Mouse (Mus musculus) heart, adult 18-20 months (tissue): ENCODE data around the gene Sdr39u1. TPM values are rescaled to one million over a fixed set of nuclear protein-coding genes. Genes with fewer than 3 reads are reported as not detected.

Experiments
- DNase-seq, 2 experiments: peaks; one replicate each; pipeline ENCODE4 v3.0.0; 2021 to 2022; ENCODE audit warnings: mixed read lengths in 1 of 2
- total RNA-seq, 2 experiments: library from RNA; stranded (reverse); gene quantifications; 2 replicates each; pipeline ENCODE4 v1.2.3; 2021

Gene Sdr39u1
- total RNA-seq, 2 experiments from 2014 or later: 119 to 138 TPM

GRCm38 (mm10) chr14:55855101-55855561 is 45.0 kb downstream of the Sdr39u1 start:
- DNase-seq: peak; percentile 52 to 64

DNA sequence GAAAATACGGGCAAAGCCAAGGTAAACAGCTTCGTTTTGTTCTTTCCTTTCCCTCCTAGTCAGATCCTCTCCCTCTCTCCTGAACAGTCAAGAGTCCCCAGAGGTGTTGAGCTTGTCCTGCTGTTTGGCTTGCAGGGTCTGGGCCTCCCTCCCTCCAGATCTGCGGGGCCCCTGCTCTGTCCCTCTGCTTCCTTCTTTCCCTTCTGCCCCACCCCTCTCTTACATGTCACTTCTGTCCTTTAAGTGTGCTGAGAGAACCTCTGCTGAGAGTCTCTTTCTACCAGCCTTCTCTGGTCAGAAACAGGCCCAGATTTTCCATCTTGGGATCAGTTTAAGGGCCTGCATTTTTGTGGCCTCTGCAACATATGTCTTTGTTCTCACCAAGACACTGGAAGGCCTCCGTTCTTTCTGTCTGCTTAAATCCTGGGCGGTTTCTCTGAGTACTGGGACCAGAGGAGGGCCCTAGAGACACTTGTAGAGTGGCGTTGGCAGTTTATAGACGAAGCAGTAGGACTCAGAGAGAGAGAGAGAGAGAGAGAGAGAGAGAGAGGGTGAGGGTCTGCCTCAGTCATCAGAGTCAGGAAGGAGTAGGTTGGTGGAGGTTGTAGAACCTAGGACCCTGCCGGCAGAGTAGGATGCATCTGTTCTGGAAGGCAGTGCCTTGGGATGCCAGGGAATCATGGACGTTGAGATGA is 45.5 kb downstream of the Sdr39u1 start:
- peak; percentile 36 to 50 for DNase-seq

DNA sequence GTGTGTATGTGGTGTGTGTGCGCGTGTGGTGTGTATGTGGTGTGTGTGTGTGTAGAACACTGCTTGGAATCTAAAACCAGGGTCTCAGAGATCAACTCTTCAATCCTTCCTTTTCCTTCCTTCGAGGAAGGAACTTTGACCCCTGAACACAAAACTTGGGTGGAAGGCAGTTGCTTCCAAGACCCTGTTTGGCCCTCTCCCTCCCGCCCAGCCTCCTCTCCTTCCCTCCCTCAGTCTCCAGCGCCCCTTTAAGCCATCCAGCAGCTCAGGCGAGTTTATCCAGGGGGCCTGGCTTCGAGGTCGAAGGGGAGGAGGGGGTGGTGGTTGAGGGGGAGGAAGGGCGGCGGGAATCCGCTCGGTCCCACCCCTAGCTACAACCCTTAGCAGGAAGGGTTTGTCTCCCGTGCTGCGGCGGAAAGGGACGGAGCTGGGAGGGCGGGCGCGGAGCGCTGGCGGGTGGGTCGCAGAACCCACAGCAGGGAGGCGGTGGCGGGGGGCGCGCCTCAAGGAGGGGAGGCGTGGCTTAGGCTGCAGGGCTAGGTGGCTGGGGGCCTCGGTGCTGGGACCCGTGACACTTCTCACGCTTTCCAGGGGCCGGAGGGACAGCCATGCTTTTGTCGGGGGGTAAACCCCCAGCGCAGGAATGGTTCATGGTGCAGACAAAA is 46.3 kb downstream of the Sdr39u1 start, which contains the start of gene Nynrin:
Gene Nynrin (plus strand): TSS at position 390 of the 665 bp plus-strand sequence.
- peak; percentile 75 to 85 for DNase-seq

GRCm38 (mm10) chr14:55852646-55853551 is 47.2 kb downstream of the Sdr39u1 start:
- no peak for DNase-seq

GRCm38 (mm10) chr14:55850885-55851284 is 49.2 kb downstream of the Sdr39u1 start:
- no peak for DNase-seq

Other genes with a start within 250 kb of the Sdr39u1 start
- gene Mdp1, start 239.8 kb downstream of the Sdr39u1 start, total RNA-seq: 10 to 100 TPM; 47.1 to 58.8 TPM
- 10 to 100 TPM in 1 of 2 experiments, 1 to 10 TPM in 1; 8.7 to 10.8 TPM for gene Gmpr2, start 228.4 kb downstream of the Sdr39u1 start, total RNA-seq
- 100 to 1,000 TPM; 250 to 257 TPM for gene Nedd8, start 228.2 kb downstream of the Sdr39u1 start, total RNA-seq
- gene Tinf2, start 218.5 kb downstream of the Sdr39u1 start, total RNA-seq: 10 to 100 TPM; 10.1 to 12.1 TPM
- under 1 TPM; 0.25 to 0.44 TPM for gene Tgm1, start 186.4 kb downstream of the Sdr39u1 start, total RNA-seq
- gene Rabggta, start 178.0 kb downstream of the Sdr39u1 start, total RNA-seq: 10 to 100 TPM; 14.8 to 15.8 TPM
- gene Dhrs1, start 154.6 kb downstream of the Sdr39u1 start, total RNA-seq: 10 to 100 TPM; 39.8 to 42.6 TPM
- 10 to 100 TPM in 1 of 2 experiments, 1 to 10 TPM in 1; 7.7 to 11.9 TPM for gene Nop9, start 154.6 kb downstream of the Sdr39u1 start, total RNA-seq
- 1 to 10 TPM; 2.0 TPM for gene Cideb, start 141.8 kb downstream of the Sdr39u1 start, total RNA-seq
- gene Ltb4r2, start 138.9 kb downstream of the Sdr39u1 start, total RNA-seq: under 1 TPM; 0.21 to 0.25 TPM
- under 1 TPM; 0.25 to 0.41 TPM for gene Ltb4r1, start 134.3 kb downstream of the Sdr39u1 start, total RNA-seq
- gene Adcy4, start 116.2 kb downstream of the Sdr39u1 start, total RNA-seq: 10 to 100 TPM; 15.7 to 17.3 TPM
- 1 to 10 TPM; 1.6 to 2.9 TPM for gene Ripk3, start 111.4 kb downstream of the Sdr39u1 start, total RNA-seq
- gene Nfatc4, start 77.1 kb downstream of the Sdr39u1 start, total RNA-seq: 1 to 10 TPM; 2.5 to 4.0 TPM
- gene Nynrin, start 46.3 kb downstream of the Sdr39u1 start, total RNA-seq: 1 to 10 TPM; 7.2 to 7.4 TPM
- not detected for gene Cbln3, start 15.9 kb downstream of the Sdr39u1 start, total RNA-seq
- 10 to 100 TPM in 1 of 2 experiments, 1 to 10 TPM in 1; 8.6 to 10.0 TPM for gene Khnyn, start 15.3 kb downstream of the Sdr39u1 start, total RNA-seq
- gene Cma1, start 44.4 kb upstream of the Sdr39u1 start, total RNA-seq: 1 to 10 TPM; 1.6 to 2.5 TPM
- gene Cma2, start 50.7 kb upstream of the Sdr39u1 start, total RNA-seq: not detected
- gene Mcpt1, start 117.7 kb upstream of the Sdr39u1 start, total RNA-seq: not detected
- gene Mcpt9, start 130.2 kb upstream of the Sdr39u1 start, total RNA-seq: not detected
- gene Mcpt2, start 141.7 kb upstream of the Sdr39u1 start, total RNA-seq: not detected
- gene Mcpt4, start 162.0 kb upstream of the Sdr39u1 start, total RNA-seq: 1 to 10 TPM; 1.3 to 1.6 TPM
- not detected for gene Mcpt8, start 185.0 kb upstream of the Sdr39u1 start, total RNA-seq
- gene Ctsg, start 202.3 kb upstream of the Sdr39u1 start, total RNA-seq: not detected
- gene Gzme, start 220.3 kb upstream of the Sdr39u1 start, total RNA-seq: not detected
- gene Gzmd, start 232.3 kb upstream of the Sdr39u1 start, total RNA-seq: not detected